In the genomic region with DNA sequence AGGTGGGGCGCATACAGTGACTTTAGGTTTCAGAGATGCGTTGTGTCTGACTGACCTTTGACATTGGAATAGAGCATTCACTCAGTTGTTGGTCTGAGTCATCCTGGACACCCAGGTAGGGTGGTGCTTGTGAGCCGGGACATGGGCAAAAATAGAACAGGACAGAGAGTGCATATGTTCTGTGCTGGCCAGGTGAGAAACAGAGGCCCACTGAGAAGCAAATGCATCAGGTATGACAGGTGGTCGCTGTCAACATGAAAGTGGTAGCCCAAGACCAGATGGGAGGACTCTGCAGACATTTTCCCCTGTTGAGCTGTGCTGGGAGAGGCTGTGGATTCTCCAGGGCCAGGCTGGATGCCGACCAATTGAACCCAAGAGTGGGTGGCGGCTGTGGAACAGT, we compare ENCODE assay signal across 15 mouse cellular contexts.
DNase-seq lines count a peak whose midpoint lies in the region; TF ChIP-seq lines count a peak whose summit lies in the region.
"Had no signal": no experiment of that assay in that cellular context is flagged by ENCODE, and none has a peak within 500 bp of the region (broad histone marks: within the 10 kb centered on the region; RNA-seq: fewer than 3 reads in every experiment).

No protein-coding gene starts in this region.

- H3K27me3 ChIP-seq in cerebellum, adult 2 months (ENCODE audit: control insufficient read depth, insufficient read depth, low read length), result no peaks in the 10 kb centered on the region
- H3K27me3 ChIP-seq: embryonic facial prominence, embryonic 12.5 days; forebrain, embryonic 13.5 days; forebrain, embryonic 15.5 days had no signal

- TF ChIP-seq CTCF in cerebellum, adult 2 months (IDR thresholded peaks at IDR 0.05; ENCODE audit: borderline replicate concordance, insufficient read depth, low read depth, low read length), result no peak

- no peak overlapping the region for H3K4me3 ChIP-seq in cerebellum, adult 2 months (replicated peaks; ENCODE audit: insufficient read depth, low read depth, low read length)
- H3K4me3 ChIP-seq: embryonic facial prominence, embryonic 10.5 days; embryonic facial prominence, embryonic 12.5 days; forebrain, embryonic 13.5 days; forebrain, embryonic 15.5 days had no signal

- 42% methylated on average over 6 of the region's 6 CpGs for WGBS in cerebellum, adult 2 months

- H3K27ac ChIP-seq in cerebellum, adult 2 months (ENCODE audit: insufficient read depth, low read length), result peak overlapping the region; percentile 8
- H3K27ac ChIP-seq: embryonic facial prominence, embryonic 10.5 days; embryonic facial prominence, embryonic 12.5 days; forebrain, embryonic 13.5 days; forebrain, embryonic 15.5 days had no signal

- no peak for TF ChIP-seq POLR2A in cerebellum, adult 2 months (IDR thresholded peaks at IDR 0.05; ENCODE audit: borderline replicate concordance, insufficient read depth, low read length)

- H3K4me1 ChIP-seq in cerebellum, adult 2 months (ENCODE audit: control insufficient read depth, insufficient read depth, low read length), result peaks cover 50% of the 10 kb centered on the region
- H3K4me1 ChIP-seq: embryonic facial prominence, embryonic 10.5 days; embryonic facial prominence, embryonic 12.5 days; forebrain, embryonic 13.5 days; forebrain, embryonic 15.5 days had no signal

- DNase-seq in cerebellum, adult 2 months, result peak in 1 of 2 experiments; percentile 63
- no peak for DNase-seq in cerebellum, postnatal 14 days
- DNase-seq in cerebellum, postnatal 36 days, result peak; percentile 30
- DNase-seq in cerebellum, adult 9-10 months, result no peak
- DNase-seq in right cerebral cortex, adult 18-20 months, result no peak
- DNase-seq: adrenal gland, adult 2 months; adrenal gland, postnatal 10 days; adrenal gland, postnatal 25 days; cerebellum, adult 11 months; cerebellum, postnatal 10 days; forebrain, postnatal 0 days had no signal

Comparison
In these comparisons a context has a peak if more than half of its experiments do, and no peak if none do; other contexts are left out.
1. DNase-seq: peak in cerebellum, postnatal 36 days (2 of 2); none in cerebellum, postnatal 14 days (0 of 2), cerebellum, adult 9-10 months (single experiment) and right cerebral cortex, adult 18-20 months (single experiment).